Mouse (Mus musculus) hindbrain, embryonic 12.5 days (tissue): ENCODE results near the gene Ptpdc1. TPM values are rescaled to one million over a fixed set of nuclear protein-coding genes. Genes with fewer than 3 reads are reported as not detected.

ENCODE experiments used
- ATAC-seq: fragments of 200-750 bp; cut with Nextera tagmentation; 2 replicates; pipeline ENCODE4 v1.8.0; 2017; ENCODE audit warnings: moderate TSS enrichment; ENCODE audit not compliant: low FRiP score
- H3K27ac ChIP-seq: fragments of 300-500 bp; sonication (generic); 2 replicates; pipeline ENCODE4 v1.5.1; 2016; ENCODE audit warnings: mild to moderate bottlenecking
- H3K27me3 ChIP-seq: fragments of 300-500 bp; sonication (generic); 2 replicates; pipeline ENCODE4 v1.6.1; 2016; ENCODE audit warnings: mild to moderate bottlenecking
- H3K36me3 ChIP-seq: fragments of 300-500 bp; sonication (generic); 2 replicates; pipeline ENCODE4 v1.6.1; 2016; ENCODE audit warnings: mild to moderate bottlenecking
- H3K4me1 ChIP-seq: fragments of 300-500 bp; sonication (generic); 2 replicates; pipeline ENCODE4 v1.6.1; 2016
- H3K4me2 ChIP-seq: fragments of 300-500 bp; sonication (generic); replicated peaks from 2 replicates; pipeline ENCODE4 v1.6.1; 2016; ENCODE audit warnings: mild to moderate bottlenecking
- H3K4me3 ChIP-seq: fragments of 300-500 bp; sonication (generic); 2 replicates; pipeline ENCODE4 v1.5.1; 2016; ENCODE audit warnings: mild to moderate bottlenecking
- H3K9ac ChIP-seq: fragments of 300-500 bp; sonication (generic); 2 replicates; pipeline ENCODE4 v1.6.1; 2016; ENCODE audit warnings: mild to moderate bottlenecking, moderate library complexity
- H3K9me3 ChIP-seq: fragments of 300-500 bp; sonication (generic); replicated peaks from 2 replicates; pipeline ENCODE4 v1.6.1; 2016; ENCODE audit warnings: mild to moderate bottlenecking
- WGBS: fragments of 180-500 bp; shearing (Covaris S2); methylation state at CpG from one replicate; pipeline ENCODE4 v1.1.7; 2016; 5-methylcytosine and 5-hydroxymethylcytosine counted together
- polyA plus RNA-seq: library from polyadenylated mRNA; unstranded; fragments of >200 nt; fragmentation: Nextera tagmentation; extraction: Ambion mirVana; gene quantifications from 2 replicates; pipeline ENCODE4 v1.2.1, GENCODE M21; 2016

Ptpdc1 gene
- polyA plus RNA-seq, 1 experiment from 2014 or later, result 20.5 TPM

DNA sequence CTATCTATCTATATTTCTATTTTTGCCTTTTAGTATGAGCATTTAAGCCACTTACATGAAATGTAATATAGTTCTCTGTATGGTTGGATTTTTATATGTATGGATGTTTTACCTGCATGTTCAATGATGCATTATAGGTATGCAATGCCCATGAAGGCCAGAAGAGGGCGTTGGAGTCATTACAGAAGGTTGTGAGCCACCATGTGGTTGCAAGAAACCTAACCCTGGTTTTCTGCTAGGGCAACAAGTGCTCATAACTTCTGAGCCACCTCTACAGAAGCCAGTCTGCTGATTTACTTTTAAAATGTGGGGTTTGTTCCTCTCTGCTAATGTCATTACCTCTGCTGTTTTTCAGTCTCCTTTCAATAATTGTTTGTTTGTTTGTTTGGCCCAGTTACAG, 25.2 kb upstream of the Ptpdc1 start:
- no peaks in the 10 kb centered on the region for H3K9me3 ChIP-seq
- H3K27me3 ChIP-seq, result peaks cover 26% of the 10 kb centered on the region
- WGBS, result 0% methylated on average over 1 of the region's 1 CpGs
- no peak overlapping the region for H3K4me2 ChIP-seq
- no peak for ATAC-seq
- no peaks in the 10 kb centered on the region for H3K4me1 ChIP-seq
- no peak overlapping the region for H3K4me3 ChIP-seq
- H3K9ac ChIP-seq, result no peak overlapping the region
- H3K36me3 ChIP-seq, result no peaks in the 10 kb centered on the region
- H3K27ac ChIP-seq, result no peak overlapping the region

- Histone ChIP-seq H3K4me3 (no peak overlapping the region), H3K36me3 (no peaks in the 10 kb centered on the region), H3K9ac (no peak overlapping the region), H3K9me3 (no peaks in the 10 kb centered on the region), H3K4me1 (no peaks in the 10 kb centered on the region), H3K27ac (no peak overlapping the region), H3K4me2 (no peak overlapping the region), H3K27me3 (no peaks in the 10 kb centered on the region)
- 87% methylated on average over 4 of the region's 4 CpGs for WGBS
- ATAC-seq, result no peak
Observed at GRCm38 (mm10) chr13:48646696-48647095, 21.2 kb upstream of the Ptpdc1 start.

GRCm38 (mm10) chr13:48643991-48644390, 18.5 kb upstream of the Ptpdc1 start:
- ATAC-seq, result no peak
- no peaks in the 10 kb centered on the region for H3K9me3 ChIP-seq
- H3K27ac ChIP-seq, result no peak overlapping the region
- WGBS, result 81% methylated on average over 3 of the region's 3 CpGs
- no peaks in the 10 kb centered on the region for H3K4me1 ChIP-seq
- H3K4me3 ChIP-seq, result no peak overlapping the region
- no peak overlapping the region for H3K4me2 ChIP-seq
- H3K27me3 ChIP-seq, result no peaks in the 10 kb centered on the region
- no peaks in the 10 kb centered on the region for H3K36me3 ChIP-seq
- no peak overlapping the region for H3K9ac ChIP-seq

- Histone ChIP-seq H3K27ac (no peak overlapping the region), H3K4me3 (no peak overlapping the region), H3K27me3 (no peaks in the 10 kb centered on the region; the same call in 1 of the 2 replicates), H3K9me3 (no peaks in the 10 kb centered on the region), H3K4me2 (no peak overlapping the region), H3K9ac (no peak overlapping the region), H3K4me1 (no peaks in the 10 kb centered on the region), H3K36me3 (no peaks in the 10 kb centered on the region)
- ATAC-seq, result no peak
- WGBS, result 84% methylated on average over 6 of the region's 6 CpGs
Observed at GRCm38 (mm10) chr13:48643072-48643471, 17.6 kb upstream of the Ptpdc1 start.

- H3K36me3 ChIP-seq, result no peaks in the 10 kb centered on the region
- no peaks in the 10 kb centered on the region for H3K4me1 ChIP-seq
- H3K27me3 ChIP-seq, result no peaks in the 10 kb centered on the region; the same call in 1 of the 2 replicates
- no peak overlapping the region for H3K4me3 ChIP-seq
- no peaks in the 10 kb centered on the region for H3K9me3 ChIP-seq
- H3K27ac ChIP-seq, result no peak overlapping the region
- no peak for ATAC-seq
- H3K4me2 ChIP-seq, result no peak overlapping the region
- H3K9ac ChIP-seq, result no peak overlapping the region
Observed at GRCm38 (mm10) chr13:48639570-48639969, 14.1 kb upstream of the Ptpdc1 start.

GRCm38 (mm10) chr13:48637706-48638105, 12.2 kb upstream of the Ptpdc1 start:
- Histone ChIP-seq H3K27ac (no peak overlapping the region), H3K4me1 (no peaks in the 10 kb centered on the region), H3K4me2 (no peak overlapping the region), H3K36me3 (no peaks in the 10 kb centered on the region), H3K4me3 (no peak overlapping the region), H3K9me3 (no peaks in the 10 kb centered on the region), H3K9ac (no peak overlapping the region), H3K27me3 (no peaks in the 10 kb centered on the region; the same call in 1 of the 2 replicates)
- WGBS, result 39% methylated on average over 2 of the region's 2 CpGs
- ATAC-seq, result no peak

DNA sequence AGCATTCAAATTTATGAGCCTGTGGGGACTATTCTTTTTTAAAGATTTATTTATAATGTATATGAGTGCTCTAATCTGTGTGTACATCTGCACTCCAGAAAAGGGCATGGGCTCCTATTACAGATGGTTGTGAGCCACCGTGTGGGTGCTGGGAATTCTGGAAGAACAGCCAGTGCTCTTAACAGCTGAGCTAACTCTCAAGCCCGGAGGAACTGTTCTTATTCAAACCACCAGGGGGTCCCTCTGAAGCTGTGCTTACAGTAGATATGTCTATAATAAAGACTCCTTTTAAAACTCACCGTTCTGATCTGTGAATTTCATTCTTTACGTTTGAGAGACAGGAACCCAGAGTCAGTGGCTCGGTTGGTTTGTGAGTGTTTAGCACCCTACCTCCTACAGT, 6.2 kb upstream of the Ptpdc1 start:
- WGBS, result 63% methylated on average over 5 of the region's 5 CpGs
- no peak overlapping the region for H3K27ac ChIP-seq
- no peak overlapping the region for H3K4me2 ChIP-seq
- H3K9ac ChIP-seq, result no peak overlapping the region
- no peak for ATAC-seq
- H3K36me3 ChIP-seq, result no peaks in the 10 kb centered on the region
- no peaks in the 10 kb centered on the region for H3K9me3 ChIP-seq
- H3K4me1 ChIP-seq, result 0 out of 2 replicates have a peak, but pooled peaks cover 2% of the 10 kb centered on the region
- no peak overlapping the region for H3K4me3 ChIP-seq
- H3K27me3 ChIP-seq, result no peaks in the 10 kb centered on the region

DNA sequence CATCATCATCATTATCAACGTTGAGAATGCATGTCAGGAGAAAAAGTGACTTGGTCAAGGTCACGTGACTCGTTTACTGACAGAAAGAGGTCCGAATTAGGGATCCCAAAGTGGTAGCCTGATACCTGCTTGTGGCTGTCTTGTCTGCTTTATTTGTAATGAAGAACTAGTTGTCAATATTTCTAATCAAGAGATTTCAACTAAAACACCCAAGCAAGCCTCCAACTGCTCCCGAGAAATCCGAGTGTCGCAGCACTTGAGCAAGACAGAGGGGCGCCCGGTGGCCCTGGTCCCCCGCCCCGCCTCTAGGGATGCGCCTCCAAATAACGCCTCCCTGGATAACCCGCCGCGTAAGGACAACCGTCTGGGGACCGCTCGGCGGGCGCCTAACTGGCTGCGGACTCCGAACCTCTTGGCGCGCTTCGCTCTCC, 481 bp downstream of the Ptpdc1 start:
- H3K4me1 ChIP-seq, result peaks cover 7% of the 10 kb centered on the region; the same call in 1 of the 2 replicates
- peak overlapping the region; percentile 77 for H3K4me3 ChIP-seq
- peak overlapping the region; percentile 91 for H3K9ac ChIP-seq
- H3K27ac ChIP-seq, result peak overlapping the region; percentile 86
- peak overlapping the region; percentile 81 for H3K4me2 ChIP-seq
- no peaks in the 10 kb centered on the region for H3K9me3 ChIP-seq
- no peaks in the 10 kb centered on the region for H3K36me3 ChIP-seq
- peak; percentile 85 for ATAC-seq
- peaks cover 4% of the 10 kb centered on the region; the same call in 1 of the 2 replicates for H3K27me3 ChIP-seq
- WGBS, result 3% methylated on average over 26 of the region's 26 CpGs

DNA sequence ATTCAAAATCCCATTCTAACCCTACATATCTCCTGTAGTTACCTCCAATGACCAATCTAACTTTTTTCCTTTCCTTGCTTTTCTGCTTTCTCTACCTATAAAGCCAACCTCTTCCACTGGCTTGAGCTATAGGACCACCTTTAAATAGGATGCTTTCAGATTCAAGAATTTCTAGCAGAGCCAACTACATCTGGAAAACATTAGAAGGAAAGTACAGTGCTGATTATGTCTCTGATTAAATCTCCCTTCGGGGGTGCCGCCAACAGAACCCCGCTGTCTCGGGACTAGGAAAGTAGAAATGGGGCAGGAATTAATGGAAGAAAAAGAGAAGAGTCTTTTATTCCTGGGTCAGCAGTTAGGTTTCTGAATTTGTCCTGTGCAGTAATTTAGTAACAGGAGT, 6.6 kb downstream of the Ptpdc1 start:
- ATAC-seq, result no peak
- Histone ChIP-seq H3K4me2 (no peak overlapping the region), H3K4me3 (no peak overlapping the region), H3K9me3 (peaks cover 13% of the 10 kb centered on the region), H3K4me1 (peaks cover 3% of the 10 kb centered on the region; the same call in 1 of the 2 replicates), H3K27ac (no peak overlapping the region), H3K36me3 (0 out of 2 replicates have a peak, but pooled peaks cover 9% of the 10 kb centered on the region), H3K9ac (no peak overlapping the region), H3K27me3 (peaks cover 3% of the 10 kb centered on the region; the same call in 1 of the 2 replicates)
- 68% methylated on average over 4 of the region's 4 CpGs for WGBS

DNA sequence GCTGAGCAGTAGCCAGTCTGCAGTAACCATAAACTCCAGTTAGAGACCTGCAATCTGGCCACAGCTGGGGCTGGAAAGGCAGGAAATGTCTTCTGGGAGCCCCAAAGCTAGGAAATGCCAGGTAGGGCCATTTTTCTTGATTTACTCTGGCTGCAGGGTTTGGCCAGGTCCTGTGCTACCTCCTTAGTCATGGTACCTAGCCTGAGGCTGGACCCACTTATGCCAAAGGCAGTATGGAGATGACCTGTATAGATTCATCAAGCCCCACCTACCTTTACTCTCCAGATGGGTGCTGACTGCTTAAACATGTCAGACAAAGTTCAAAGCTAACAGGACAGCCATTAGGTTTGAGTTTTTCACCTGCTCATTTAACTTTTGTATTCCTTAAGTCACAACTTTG, 7.7 kb downstream of the Ptpdc1 start:
- Histone ChIP-seq H3K4me3 (no peak overlapping the region), H3K4me1 (peaks cover 3% of the 10 kb centered on the region; the same call in 1 of the 2 replicates), H3K9ac (no peak overlapping the region), H3K36me3 (0 out of 2 replicates have a peak, but pooled peaks cover 9% of the 10 kb centered on the region), H3K27me3 (peaks cover 3% of the 10 kb centered on the region; the same call in 1 of the 2 replicates), H3K27ac (no peak overlapping the region), H3K9me3 (peaks cover 13% of the 10 kb centered on the region), H3K4me2 (no peak overlapping the region)
- no peak for ATAC-seq

DNA sequence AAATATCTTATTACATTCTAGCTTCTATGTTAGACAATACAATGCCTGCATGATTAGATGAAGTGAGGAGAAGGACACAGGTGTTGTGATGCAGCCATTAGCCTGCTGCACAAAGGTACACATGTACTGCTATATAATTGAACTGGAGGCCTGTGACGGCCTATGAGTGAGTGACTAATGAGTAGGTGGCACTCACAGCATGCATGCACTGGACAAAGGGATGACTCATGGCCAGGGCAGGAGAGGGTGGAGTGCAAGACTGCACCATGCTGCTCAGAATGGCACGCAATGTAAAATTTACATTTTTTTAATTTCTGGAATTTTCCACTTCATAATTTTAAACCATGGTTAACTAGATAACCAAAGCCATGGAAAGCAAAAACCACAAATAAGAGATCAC, 10.9 kb downstream of the Ptpdc1 start:
- Histone ChIP-seq H3K9me3 (peaks cover 13% of the 10 kb centered on the region), H3K27me3 (peaks cover 3% of the 10 kb centered on the region; the same call in 1 of the 2 replicates), H3K4me3 (no peak overlapping the region), H3K4me2 (no peak overlapping the region), H3K27ac (no peak overlapping the region), H3K36me3 (0 out of 2 replicates have a peak, but pooled peaks cover 9% of the 10 kb centered on the region), H3K9ac (no peak overlapping the region), H3K4me1 (peaks cover 3% of the 10 kb centered on the region; the same call in 1 of the 2 replicates)
- no peak for ATAC-seq
- 84% methylated on average over 2 of the region's 2 CpGs for WGBS

- Histone ChIP-seq H3K4me3 (no peak overlapping the region), H3K9ac (no peak overlapping the region), H3K27me3 (no peaks in the 10 kb centered on the region), H3K4me2 (no peak overlapping the region), H3K27ac (no peak overlapping the region), H3K36me3 (0 out of 2 replicates have a peak, but pooled peaks cover 9% of the 10 kb centered on the region), H3K9me3 (no peaks in the 10 kb centered on the region), H3K4me1 (no peaks in the 10 kb centered on the region)
- no peak for ATAC-seq
- 77% methylated on average over 5 of the region's 5 CpGs for WGBS
Observed at GRCm38 (mm10) chr13:48609106-48609505, 16.4 kb downstream of the Ptpdc1 start.

DNA sequence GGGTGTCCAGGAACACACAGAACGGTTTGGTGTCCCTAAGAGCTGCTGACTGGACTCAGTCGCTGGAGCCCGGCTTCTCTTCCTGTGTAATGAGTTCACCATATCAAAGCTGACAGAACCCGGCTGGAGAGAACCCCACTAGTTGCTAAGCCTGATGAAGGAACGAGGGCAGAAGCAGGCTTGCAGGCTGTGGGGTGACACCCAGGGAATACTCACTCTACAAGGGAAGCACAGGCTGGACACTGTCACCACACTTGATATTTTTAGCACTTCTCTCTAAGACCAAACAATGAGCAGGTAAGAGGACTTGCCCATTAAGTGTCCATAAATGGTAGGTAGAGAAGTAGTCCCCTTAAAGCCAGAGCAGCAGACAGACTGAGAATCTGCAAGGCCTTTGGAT, 20.9 kb downstream of the Ptpdc1 start:
- ATAC-seq, result no peak
- Histone ChIP-seq H3K9me3 (no peaks in the 10 kb centered on the region), H3K4me3 (no peak overlapping the region), H3K27me3 (no peaks in the 10 kb centered on the region), H3K4me2 (no peak overlapping the region), H3K9ac (no peak overlapping the region), H3K36me3 (peaks cover 17% of the 10 kb centered on the region; the same call in 1 of the 2 replicates), H3K27ac (no peak overlapping the region), H3K4me1 (no peaks in the 10 kb centered on the region)
- 87% methylated on average over 5 of the region's 5 CpGs for WGBS
